Mouse (Mus musculus): Measurements from ENCODE around the gene Kcnd3. TPM values are rescaled to one million over a fixed set of nuclear protein-coding genes. Genes with fewer than 3 reads are reported as not detected.

The Kcnd3 gene
- not detected in 2 replicates for total RNA-seq (2014; fragmentation: Nextera tagmentation)
- 0.05 and 0.12 TPM in 2 replicates for total RNA-seq (2017)
- polyA plus RNA-seq (2012), result not detected in 2 replicates

- peaks cover 10% of the 10 kb centered on the region; the same call in 1 of the 2 replicates for H3K9me3 ChIP-seq (replicated peaks)
- DNase-seq (ENCODE audit: low spot score) (no peak), ATAC-seq (ENCODE audit: extremely low read depth, insufficient number of reproducible peaks, low FRiP score, poor library complexity, severe bottlenecking) (no peak)
- H3K4me3 ChIP-seq (ENCODE audit: low read depth, low read length), result no peak within 1 kb of the TSS; the same call in 1 of the 2 replicates
- H3K27me3 ChIP-seq (ENCODE audit: insufficient read depth, low read length), result 0 out of 2 replicates have a peak, but pooled peaks cover 2% of the 10 kb centered on the region
- no peak for TF ChIP-seq TAL1 (conservative IDR thresholded peaks at IDR 0.05; ENCODE audit: low read depth, low read length)
- no peak for TF ChIP-seq CTCF (IDR thresholded peaks at IDR 0.05; ENCODE audit: low read depth, low read length)
- TF ChIP-seq GATA1 (IDR thresholded peaks at IDR 0.05; ENCODE audit: borderline replicate concordance, low read length), result no peak
- no peak for TF ChIP-seq POLR2AphosphoS5 (IDR thresholded peaks at IDR 0.05; ENCODE audit: insufficient replicate concordance, low read depth, low read length)
- TF ChIP-seq GATA2 (IDR thresholded peaks at IDR 0.05; ENCODE audit: borderline replicate concordance, low read depth, low read length), result no peak
- H3K36me3 ChIP-seq (replicated peaks), result no peaks in the 10 kb centered on the region
- no peaks in the 10 kb centered on the region for H3K4me1 ChIP-seq (ENCODE audit: insufficient read depth, low read depth, low read length)
Observed at GRCm38 (mm10) chr3:105451627-105452555, at the start of gene Kcnd3. Gene Kcnd3 (plus strand): TSS chr3:105452330.

- H3K4me3 ChIP-seq (ENCODE audit: low read depth, low read length), result no peak overlapping the region
- H3K36me3 ChIP-seq (replicated peaks), result no peaks in the 10 kb centered on the region
- no peak for ATAC-seq (ENCODE audit: extremely low read depth, insufficient number of reproducible peaks, low FRiP score, poor library complexity, severe bottlenecking)
- H3K9me3 ChIP-seq (replicated peaks), result no peaks in the 10 kb centered on the region
- TF ChIP-seq GATA2 (IDR thresholded peaks at IDR 0.05; ENCODE audit: borderline replicate concordance, low read depth, low read length) (no peak), POLR2AphosphoS5 (IDR thresholded peaks at IDR 0.05; ENCODE audit: insufficient replicate concordance, low read depth, low read length) (no peak), GATA1 (IDR thresholded peaks at IDR 0.05; ENCODE audit: borderline replicate concordance, low read length) (no peak)
- no peaks in the 10 kb centered on the region; the same call in 1 of the 2 replicates for H3K27me3 ChIP-seq (ENCODE audit: insufficient read depth, low read length)
- no peak for DNase-seq (ENCODE audit: low spot score)
- no peaks in the 10 kb centered on the region for H3K4me1 ChIP-seq (ENCODE audit: insufficient read depth, low read depth, low read length)
Observed at GRCm38 (mm10) chr3:105402676-105403075, 49.5 kb upstream of the Kcnd3 start.

- no peak for TF ChIP-seq CTCF (IDR thresholded peaks at IDR 0.05; ENCODE audit: low read depth, low read length)
- no peak for TF ChIP-seq GATA2 (IDR thresholded peaks at IDR 0.05; ENCODE audit: borderline replicate concordance, low read depth, low read length)
- no peak for TF ChIP-seq TAL1 (conservative IDR thresholded peaks at IDR 0.05; ENCODE audit: low read depth, low read length)
- no peak for TF ChIP-seq GATA1 (IDR thresholded peaks at IDR 0.05; ENCODE audit: borderline replicate concordance, low read length)
- no peak for TF ChIP-seq POLR2AphosphoS5 (IDR thresholded peaks at IDR 0.05; ENCODE audit: insufficient replicate concordance, low read depth, low read length)
- no peak overlapping the region for H3K4me3 ChIP-seq (ENCODE audit: low read depth, low read length)
- H3K27me3 ChIP-seq (ENCODE audit: insufficient read depth, low read length), result no peaks in the 10 kb centered on the region; the same call in 1 of the 2 replicates
- DNase-seq (ENCODE audit: low spot score), result no peak
- H3K9me3 ChIP-seq (replicated peaks), result no peaks in the 10 kb centered on the region
- H3K36me3 ChIP-seq (replicated peaks), result no peaks in the 10 kb centered on the region
- H3K4me1 ChIP-seq (ENCODE audit: insufficient read depth, low read depth, low read length), result no peaks in the 10 kb centered on the region
- no peak for ATAC-seq (ENCODE audit: extremely low read depth, insufficient number of reproducible peaks, low FRiP score, poor library complexity, severe bottlenecking)
Observed at GRCm38 (mm10) chr3:105403410-105404076, 48.6 kb upstream of the Kcnd3 start.

- ATAC-seq (ENCODE audit: extremely low read depth, insufficient number of reproducible peaks, low FRiP score, poor library complexity, severe bottlenecking), result no peak
- Histone ChIP-seq H3K4me1 (ENCODE audit: insufficient read depth, low read depth, low read length) (no peaks in the 10 kb centered on the region), H3K9me3 (replicated peaks) (no peaks in the 10 kb centered on the region), H3K4me3 (ENCODE audit: low read depth, low read length) (no peak overlapping the region), H3K27me3 (ENCODE audit: insufficient read depth, low read length) (no peaks in the 10 kb centered on the region; the same call in 1 of the 2 replicates), H3K36me3 (replicated peaks) (no peaks in the 10 kb centered on the region)
- no peak for DNase-seq (ENCODE audit: low spot score)
- TF ChIP-seq CTCF (IDR thresholded peaks at IDR 0.05; ENCODE audit: low read depth, low read length), result no peak
- TF ChIP-seq GATA1 (IDR thresholded peaks at IDR 0.05; ENCODE audit: borderline replicate concordance, low read length), result no peak
- no peak for TF ChIP-seq POLR2AphosphoS5 (IDR thresholded peaks at IDR 0.05; ENCODE audit: insufficient replicate concordance, low read depth, low read length)
- TF ChIP-seq GATA2 (IDR thresholded peaks at IDR 0.05; ENCODE audit: borderline replicate concordance, low read depth, low read length), result no peak
Observed at GRCm38 (mm10) chr3:105404077-105404446, 48.1 kb upstream of the Kcnd3 start.

- Histone ChIP-seq H3K9me3 (replicated peaks) (no peaks in the 10 kb centered on the region), H3K4me1 (ENCODE audit: insufficient read depth, low read depth, low read length) (no peaks in the 10 kb centered on the region), H3K4me3 (ENCODE audit: low read depth, low read length) (no peak overlapping the region), H3K36me3 (replicated peaks) (no peaks in the 10 kb centered on the region), H3K27me3 (ENCODE audit: insufficient read depth, low read length) (no peaks in the 10 kb centered on the region; the same call in 1 of the 2 replicates)
- no peak for TF ChIP-seq TAL1 (conservative IDR thresholded peaks at IDR 0.05; ENCODE audit: low read depth, low read length)
- TF ChIP-seq GATA1 (IDR thresholded peaks at IDR 0.05; ENCODE audit: borderline replicate concordance, low read length), result no peak
- no peak for TF ChIP-seq POLR2AphosphoS5 (IDR thresholded peaks at IDR 0.05; ENCODE audit: insufficient replicate concordance, low read depth, low read length)
- TF ChIP-seq GATA2 (IDR thresholded peaks at IDR 0.05; ENCODE audit: borderline replicate concordance, low read depth, low read length), result no peak
- TF ChIP-seq CTCF (IDR thresholded peaks at IDR 0.05; ENCODE audit: low read depth, low read length), result no peak
- ATAC-seq (ENCODE audit: extremely low read depth, insufficient number of reproducible peaks, low FRiP score, poor library complexity, severe bottlenecking), result no peak
- DNase-seq (ENCODE audit: low spot score), result no peak
Observed at GRCm38 (mm10) chr3:105405516-105405915, 46.6 kb upstream of the Kcnd3 start.

- Histone ChIP-seq H3K9me3 (replicated peaks) (no peaks in the 10 kb centered on the region), H3K27me3 (ENCODE audit: insufficient read depth, low read length) (no peaks in the 10 kb centered on the region; the same call in 1 of the 2 replicates), H3K4me3 (ENCODE audit: low read depth, low read length) (no peak overlapping the region), H3K36me3 (replicated peaks) (no peaks in the 10 kb centered on the region), H3K4me1 (ENCODE audit: insufficient read depth, low read depth, low read length) (no peaks in the 10 kb centered on the region)
- DNase-seq (ENCODE audit: low spot score), result no peak
- ATAC-seq (ENCODE audit: extremely low read depth, insufficient number of reproducible peaks, low FRiP score, poor library complexity, severe bottlenecking), result no peak
- TF ChIP-seq POLR2AphosphoS5 (IDR thresholded peaks at IDR 0.05; ENCODE audit: insufficient replicate concordance, low read depth, low read length) (no peak), CTCF (IDR thresholded peaks at IDR 0.05; ENCODE audit: low read depth, low read length) (no peak), GATA2 (IDR thresholded peaks at IDR 0.05; ENCODE audit: borderline replicate concordance, low read depth, low read length) (no peak), TAL1 (conservative IDR thresholded peaks at IDR 0.05; ENCODE audit: low read depth, low read length) (no peak), GATA1 (IDR thresholded peaks at IDR 0.05; ENCODE audit: borderline replicate concordance, low read length) (no peak)
Observed at GRCm38 (mm10) chr3:105406036-105406435, 46.1 kb upstream of the Kcnd3 start.
